Mouse (Mus musculus) kidney, adult 9 months (tissue): ENCODE measurements around the gene Slc2a13.
A peak's percentile ranks its signal among the peaks of the same experiment; 100 is the strongest.

ENCODE experiments used
- DNase-seq: peaks from one replicate; pipeline ENCODE4 v3.0.0; 2022

The Slc2a13 gene

DNA sequence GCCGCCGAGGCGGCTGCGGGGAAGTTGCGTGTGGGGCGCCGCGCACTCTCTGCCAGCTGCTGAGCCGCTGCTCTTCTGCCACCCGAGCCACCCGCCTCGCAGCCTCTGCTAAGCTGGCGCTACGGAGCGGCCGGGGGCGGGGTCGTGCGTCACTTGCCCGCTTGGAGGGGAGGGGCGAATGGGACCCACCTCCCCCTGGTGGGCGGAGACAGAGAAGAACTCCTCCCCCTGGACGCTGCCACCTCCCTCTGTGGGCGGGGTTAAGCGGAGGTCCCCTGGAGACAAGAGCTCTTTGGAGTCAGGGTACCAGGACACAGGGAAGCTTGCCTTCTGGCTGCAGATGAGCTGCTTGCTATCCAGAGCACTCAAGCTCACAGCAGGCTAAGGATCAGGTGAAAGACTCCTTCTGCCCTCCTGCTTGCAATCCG lies at the start of gene Slc2a13:
TSS of gene Slc2a13 (minus strand) at position 151 of the 428 bp plus-strand sequence.
- peak; percentile 89 for DNase-seq

DNA sequence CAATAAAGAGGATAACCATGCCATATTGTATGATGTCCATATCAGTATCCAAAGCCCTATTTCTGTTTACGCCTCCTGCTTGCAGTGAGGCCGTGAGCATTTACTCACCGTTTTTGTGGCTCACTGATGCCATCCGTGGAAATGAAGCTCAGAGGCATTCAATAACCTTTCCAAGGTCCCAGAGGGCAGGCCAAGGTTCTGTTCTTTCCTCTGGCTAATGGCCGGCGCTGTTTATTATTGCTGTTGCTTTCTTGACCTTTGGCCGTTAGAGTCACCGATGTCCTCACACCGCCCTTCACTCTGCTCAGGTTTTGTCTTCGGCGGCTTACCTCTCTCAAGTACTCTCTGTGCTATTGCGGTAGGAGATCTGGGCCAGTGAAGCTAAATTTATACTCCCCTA lies 43.0 kb upstream of the Slc2a13 start:
- peak; percentile 89 for DNase-seq

DNA sequence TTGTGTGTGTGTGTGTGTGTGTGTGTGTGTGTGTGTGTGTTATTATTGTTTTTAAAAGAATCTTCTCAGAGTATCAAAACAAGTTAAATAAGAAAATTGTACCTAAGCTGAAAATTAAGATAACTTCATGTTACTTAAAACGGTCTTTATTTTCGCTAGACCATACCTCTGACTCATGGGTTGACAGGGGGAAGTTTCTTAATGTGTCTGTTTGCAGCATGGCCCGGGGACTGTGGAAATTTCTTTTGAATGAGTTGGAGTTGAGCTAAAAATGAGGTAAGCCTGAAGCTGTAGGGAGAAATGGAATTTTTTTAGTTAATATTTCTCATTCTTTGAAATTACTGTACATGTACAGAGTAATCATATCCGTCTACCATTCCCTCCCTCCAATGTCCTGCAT lies 42.5 kb upstream of the Slc2a13 start:
- no peak for DNase-seq

DNA sequence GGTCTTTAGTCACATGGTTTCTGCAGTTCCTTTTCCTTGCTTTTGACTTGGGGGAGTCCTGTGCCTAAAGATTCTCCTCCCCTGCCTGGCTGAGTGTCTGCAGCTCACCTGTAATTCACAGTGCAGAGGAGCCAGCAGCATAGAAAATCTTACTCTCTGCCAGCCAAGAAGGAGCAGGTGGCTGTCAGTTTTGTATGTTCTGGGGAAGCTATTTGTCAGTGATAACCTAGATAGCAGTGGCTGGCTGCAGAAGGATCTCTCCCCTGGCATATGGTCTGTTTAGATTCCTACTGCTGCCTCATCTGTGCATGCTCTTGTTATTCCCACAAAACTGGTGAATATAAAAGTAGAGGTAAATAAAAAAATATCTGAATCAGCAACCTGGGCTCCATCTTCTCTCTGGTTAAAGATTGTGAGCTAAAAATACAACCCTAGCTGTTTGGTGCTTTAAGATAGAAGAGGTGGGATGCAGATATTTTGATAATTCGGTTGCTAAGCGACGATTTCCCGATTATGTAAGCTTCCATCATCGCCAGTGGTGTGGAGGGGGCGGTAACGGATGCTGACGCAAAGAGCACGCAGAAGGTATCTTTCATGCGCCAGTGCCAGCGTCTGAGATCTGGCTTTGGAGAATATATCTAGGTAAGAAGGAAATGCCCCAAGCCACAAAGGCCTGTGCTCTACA lies 41.1 kb upstream of the Slc2a13 start:
- no peak for DNase-seq

DNA sequence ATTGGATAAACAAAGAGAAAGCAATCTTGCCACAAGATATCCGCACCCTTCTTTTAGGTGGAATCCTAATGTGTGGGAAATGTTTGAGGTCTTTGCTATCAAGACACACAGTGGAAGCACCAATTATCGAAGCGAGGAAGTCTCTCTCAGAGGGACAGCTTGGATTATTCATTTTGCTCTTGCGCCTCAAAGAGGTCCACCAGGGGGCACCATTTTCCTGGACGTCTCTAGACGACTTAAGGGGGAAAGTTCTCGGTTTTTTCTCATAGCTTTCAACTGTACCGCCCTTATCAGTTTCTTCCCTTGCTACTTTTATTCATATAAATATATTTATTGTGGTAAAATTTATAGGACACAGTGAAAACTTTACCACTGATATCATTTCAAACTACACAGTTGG lies 36.7 kb upstream of the Slc2a13 start:
- DNase-seq: peak; percentile 79

DNA sequence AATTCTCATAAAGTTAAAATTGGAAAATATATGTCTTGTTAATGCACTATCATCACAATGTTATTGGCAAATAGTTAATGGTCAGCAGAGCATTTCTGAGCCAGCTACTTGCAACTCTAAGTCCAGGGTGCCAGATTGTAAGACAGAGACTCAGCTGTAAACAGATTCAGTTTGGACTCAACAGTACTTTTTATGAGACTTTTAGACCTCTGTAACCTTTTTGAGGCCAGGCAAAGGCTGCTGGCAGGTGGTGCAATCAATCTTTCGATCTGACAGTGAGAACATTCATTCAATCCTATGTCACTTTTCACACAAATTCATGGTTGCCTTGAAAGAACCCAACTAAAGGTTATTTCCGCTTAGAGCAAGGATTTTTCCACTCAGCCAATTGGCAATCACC lies 35.8 kb upstream of the Slc2a13 start:
- DNase-seq: peak; percentile 52

DNA sequence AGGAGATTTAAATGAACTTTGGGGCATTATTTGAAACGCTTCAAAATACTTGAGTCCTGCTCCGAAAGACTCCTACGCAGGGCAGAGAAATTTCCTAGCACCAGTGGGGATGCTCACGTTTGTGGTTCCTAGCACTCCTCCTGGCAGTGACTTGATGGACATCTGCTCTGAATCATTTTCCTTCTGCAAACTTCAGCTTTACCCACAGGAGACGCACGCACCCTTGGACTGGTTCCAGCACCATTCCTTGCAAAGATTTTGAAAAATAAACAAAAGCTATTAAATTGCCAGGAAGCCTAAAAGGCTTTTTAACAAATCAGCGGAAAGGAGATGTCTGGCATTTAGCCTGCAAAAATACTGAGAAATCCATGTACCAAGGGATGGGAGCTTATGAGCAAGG lies 28.1 kb upstream of the Slc2a13 start:
- DNase-seq: no peak

DNA sequence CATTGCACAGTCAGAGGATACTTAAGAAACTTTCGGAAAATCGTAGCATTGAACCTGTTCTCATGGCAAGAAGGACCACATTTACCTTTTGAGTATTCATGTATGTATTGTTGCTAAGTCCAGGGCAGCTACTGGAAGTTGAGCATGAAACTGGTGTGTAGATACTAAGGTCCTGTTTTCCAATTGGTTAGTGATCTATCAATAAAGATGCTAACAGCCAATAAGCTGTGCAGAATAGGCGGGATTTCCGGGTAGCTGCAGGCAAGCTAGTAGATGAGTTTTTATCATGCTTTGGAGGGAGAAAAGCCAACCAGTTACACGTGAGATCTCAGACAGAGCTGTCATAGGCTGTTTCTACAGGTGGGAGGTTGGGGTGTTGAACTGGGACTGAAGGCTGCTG lies 24.2 kb upstream of the Slc2a13 start:
- DNase-seq: no peak

DNA sequence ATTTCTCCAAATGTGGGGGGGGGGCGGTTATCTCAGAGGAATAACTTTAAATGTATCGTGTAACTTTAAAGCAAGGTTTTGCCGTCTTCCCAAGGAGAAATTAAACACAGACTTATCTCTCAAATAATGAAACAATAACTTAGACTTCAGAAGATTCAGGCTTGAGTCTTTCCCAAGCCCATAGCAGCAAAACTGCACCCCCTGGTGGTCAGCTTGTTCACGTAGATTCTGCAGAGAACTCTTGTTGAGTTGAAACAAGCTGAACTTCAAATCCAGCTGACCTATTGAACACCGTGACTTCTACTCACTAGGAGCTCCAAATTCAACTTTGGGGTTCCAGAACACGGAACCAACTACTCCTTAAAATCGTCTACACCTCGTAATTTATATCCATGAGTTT lies 1.4 kb upstream of the Slc2a13 start:
- DNase-seq: peak; percentile 87

DNA sequence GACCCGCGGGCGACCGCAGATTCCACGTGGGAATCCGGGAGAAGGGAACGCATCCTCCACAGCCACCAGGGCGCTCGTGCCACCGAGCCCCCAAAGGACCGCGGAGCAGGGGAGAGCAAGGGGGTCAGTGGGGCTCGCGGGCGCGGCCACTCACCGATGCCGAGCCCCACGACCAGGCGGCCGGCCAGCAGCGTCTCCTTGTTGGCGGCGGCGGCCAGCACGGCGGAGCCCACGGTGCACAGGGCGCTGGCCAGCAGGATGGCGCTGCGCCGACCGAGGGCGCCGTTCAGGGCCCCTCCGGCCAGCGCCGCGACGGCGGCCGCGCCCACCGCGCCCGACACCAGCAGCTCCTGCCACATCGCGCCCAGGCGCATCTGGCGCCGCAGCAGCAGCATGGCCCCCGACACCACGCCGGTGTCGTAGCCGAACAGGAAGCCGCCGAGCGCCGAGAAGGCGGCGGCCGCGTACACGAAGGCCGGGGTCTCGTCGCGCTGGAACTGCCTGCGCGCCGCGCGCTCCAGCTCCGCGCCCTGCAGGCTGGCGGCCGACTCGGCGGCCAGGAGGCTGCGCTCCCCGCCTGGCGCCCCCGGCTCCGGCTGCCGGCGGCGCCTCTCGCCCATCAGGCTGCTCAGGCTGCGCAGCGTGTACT lies 516 bp downstream of the Slc2a13 start:
- peak; percentile 12 for DNase-seq

DNA sequence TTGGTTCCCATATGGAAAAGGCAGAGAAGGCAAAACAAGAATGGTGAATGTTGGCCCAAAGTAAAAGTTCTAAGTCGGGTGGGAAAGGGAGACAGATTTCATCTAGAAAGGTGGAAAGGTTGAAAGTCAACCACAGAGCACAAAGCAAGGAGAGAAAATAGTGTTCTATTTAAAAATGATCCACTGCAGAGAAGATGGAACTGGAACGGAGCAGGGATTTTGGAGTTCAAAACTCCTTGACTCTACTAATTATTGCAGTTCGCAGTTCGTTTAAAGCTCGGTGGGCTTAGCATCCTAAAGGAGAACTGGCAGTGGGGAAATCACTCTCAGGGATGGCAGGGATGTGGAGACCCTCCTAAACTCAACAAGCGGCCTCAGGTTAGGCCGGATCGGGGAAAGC lies 1.1 kb downstream of the Slc2a13 start:
- no peak for DNase-seq

DNA sequence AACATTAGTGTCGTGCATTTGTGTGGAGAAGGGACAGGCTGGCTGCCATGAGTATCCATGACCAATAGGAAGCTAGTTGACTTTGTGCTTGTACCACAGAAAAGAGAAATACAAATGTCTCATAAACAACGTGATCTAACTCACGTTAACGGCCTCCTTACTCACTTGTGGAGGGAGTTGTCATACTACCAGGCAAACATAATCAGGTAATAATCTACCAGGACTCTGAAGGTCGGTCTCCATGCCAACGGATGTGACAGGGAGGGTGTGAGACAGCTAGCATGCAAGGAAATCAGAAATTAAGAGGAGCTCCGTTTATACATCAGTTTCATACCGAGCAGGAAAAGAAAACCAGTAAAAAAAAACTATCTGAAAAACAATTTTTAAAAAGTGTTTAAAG lies 6.3 kb downstream of the Slc2a13 start:
- DNase-seq: peak; percentile 23

DNA sequence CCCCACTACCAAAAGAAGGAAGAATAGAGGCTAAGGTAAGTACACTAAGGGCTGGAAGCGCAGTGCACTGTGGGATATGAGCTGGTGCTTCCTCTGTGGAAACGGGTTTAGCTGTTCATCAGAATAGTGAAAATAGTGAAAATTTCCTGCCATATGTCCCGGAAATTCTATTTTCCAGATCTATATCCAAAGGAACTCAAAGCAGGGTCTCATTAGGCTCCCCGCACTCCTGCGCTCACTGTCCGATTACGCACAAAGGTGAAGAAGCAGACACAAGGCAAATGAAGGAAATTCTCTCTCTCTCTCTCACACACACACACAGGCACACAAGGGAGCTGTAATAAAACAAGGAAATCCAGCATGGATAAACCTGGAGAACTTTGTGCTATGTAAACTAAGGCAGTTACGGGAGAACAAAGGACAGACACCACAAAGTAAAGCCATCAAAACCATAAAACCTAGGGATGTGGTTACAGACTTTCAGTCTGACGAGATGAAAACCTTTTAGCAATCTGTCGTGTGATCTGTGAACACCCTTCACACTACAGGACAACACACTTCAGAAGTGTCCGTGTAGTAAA lies 7.9 kb downstream of the Slc2a13 start:
- no peak for DNase-seq

DNA sequence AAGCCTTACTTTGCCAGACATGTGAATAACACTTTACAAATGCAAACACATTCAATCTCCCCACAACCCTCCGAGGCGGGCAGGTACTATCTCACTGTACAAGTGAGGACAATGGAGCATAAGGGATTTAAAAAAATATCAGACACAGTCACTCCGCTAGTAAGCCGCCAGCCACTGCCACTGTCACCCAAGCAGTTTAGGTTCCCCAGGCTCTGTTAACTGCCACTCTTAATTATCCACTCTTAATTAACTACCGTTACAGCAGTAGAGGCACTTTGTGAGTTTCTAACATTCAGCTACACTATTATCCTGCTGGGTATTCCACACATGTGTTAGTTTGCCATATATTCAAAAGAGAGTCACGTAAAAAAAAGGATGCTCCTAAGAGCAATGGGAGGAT lies 11.3 kb downstream of the Slc2a13 start:
- DNase-seq: no peak

DNA sequence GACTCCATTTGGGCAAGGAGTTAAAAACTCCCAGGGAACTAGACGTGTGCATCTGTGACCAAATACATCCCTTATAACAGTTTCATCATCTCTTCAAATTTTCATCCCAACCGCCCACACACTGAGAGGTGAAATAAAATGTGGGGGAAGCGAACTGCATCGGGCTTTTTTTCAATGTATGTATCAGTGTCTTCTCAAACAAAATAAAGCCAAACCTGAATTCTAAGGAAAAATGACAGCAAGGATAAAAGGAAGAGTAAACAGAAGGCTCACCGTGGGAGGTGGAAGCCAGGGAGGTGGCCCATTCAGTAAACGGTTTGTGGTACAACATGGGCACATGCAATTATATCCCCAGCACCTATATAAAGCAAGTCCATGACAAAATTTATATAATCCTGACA lies 17.7 kb downstream of the Slc2a13 start:
- no peak for DNase-seq

DNA sequence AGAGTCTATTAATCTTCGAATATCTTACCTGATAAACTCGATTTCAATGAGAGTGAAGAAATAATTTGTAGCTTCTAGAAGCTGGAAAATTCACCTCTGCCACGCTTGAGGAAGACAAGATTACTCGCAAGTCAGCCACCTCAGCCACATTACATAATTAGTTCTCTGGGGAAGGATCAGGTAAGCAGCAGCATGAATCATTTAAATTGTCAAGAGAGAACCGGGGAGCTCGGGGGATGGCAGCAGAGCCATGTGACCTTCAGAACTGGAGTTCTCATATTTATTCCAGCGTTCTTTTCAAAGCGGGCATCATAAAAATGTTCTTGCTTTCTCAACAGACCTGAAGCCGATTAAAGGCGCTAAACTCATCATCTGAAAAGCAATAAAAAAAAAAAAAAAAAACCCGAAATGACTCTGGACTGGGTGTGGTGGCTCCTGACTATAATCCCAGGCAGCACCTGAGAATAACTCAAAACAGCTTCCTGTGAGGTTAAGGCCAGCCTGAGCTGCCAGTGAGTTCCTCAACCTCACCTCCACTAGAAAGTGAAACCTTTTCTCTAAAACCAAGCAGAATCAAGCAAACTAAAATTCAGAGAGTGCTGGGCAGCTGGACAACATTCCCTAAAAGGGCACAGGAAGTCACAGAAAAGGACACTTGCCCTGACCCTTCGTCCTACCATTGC lies 24.3 kb downstream of the Slc2a13 start:
- DNase-seq: no peak

DNA sequence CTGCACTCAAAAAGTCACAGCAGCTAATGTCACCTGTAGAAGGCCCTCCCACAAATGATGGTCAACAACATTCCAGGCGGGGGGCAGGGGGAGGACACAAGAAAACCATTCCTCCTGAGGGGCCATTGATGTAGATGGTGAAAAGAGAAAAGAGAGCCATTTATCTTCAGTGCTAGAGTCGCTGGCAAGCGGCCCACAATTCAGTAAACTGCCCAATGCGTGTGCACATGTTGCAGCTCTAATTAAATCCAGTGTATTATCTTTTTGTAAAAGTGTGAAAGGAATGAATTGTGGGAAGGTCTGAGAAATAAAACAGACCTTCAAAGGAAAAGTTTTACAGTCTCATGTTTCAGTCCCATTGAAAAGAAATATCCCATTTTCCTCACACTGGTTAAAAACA lies 28.5 kb downstream of the Slc2a13 start:
- DNase-seq: no peak

DNA sequence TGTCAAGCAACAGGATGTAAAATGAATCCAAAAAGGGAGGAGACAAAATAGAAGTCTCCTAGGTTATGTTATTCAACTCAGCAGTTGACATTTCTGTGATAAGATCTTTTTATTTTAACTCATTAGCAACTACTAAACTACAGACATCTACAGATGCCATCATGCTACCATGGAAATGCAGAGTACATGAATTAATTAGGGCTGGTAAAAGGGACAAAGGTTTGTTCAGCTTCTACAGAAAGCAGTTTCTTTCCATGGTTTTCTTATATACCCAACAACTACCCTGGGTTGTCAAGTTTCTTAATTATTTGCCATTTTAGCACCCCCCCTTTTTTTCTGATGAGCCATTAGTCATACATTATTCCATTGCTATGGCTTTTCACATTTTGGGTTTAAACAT lies 34.6 kb downstream of the Slc2a13 start:
- no peak for DNase-seq

DNA sequence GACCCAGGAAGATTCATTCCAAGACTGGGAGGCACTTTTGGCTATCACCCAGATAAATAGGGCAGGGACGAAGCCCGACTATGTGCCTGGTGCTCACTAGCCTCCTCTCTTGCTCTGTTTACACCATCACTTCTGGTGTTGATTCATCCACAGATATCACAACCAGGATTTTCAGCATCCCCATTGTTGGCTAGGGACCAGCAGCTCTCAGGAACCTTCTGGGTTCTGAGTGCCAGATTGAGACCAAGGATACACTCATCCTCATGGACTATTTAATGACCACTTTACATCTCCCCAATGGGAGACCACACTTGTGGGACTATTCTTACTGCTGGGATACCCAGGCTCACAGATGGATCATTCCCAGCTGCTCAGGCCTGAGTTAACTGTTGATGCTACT lies 46.2 kb downstream of the Slc2a13 start:
- no peak for DNase-seq

DNA sequence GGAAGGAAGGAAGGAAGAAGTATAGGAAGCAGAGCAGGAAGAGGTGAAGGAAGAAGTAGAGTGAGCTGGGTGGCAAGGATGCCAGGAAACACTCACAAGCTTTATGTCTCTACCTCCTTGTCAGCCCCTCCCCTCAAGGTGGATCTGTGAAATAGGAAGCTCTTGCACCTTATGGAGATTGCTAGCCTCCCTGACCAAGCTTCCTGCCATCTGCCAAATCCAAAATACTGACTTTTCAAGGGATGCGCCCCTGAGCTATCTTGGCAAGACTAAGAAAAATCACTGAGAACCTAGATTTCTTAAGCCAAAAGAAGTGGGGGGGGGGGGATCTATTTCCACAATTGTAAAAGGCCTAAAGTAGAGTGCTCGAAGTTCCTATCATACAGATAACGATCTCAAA lies 46.9 kb downstream of the Slc2a13 start:
- no peak for DNase-seq

DNA sequence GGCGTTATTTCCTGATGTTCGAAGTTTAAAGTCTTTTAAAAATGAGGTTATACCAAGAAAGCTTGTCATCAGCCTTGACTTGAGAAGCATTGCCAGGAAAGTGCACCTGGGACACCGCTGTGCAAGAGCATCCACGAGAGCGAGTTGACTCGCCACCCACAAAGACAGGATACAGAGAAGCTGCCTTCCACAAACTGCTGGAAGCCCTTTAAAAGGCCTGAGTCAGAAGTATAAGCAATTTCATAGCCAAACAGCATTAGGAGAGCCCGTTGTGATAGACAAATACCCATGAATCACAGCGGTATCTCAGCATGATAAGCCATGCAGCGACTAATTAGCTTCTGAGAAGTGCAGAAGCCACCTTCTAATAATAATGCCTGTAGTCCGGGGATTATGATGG lies 48.6 kb downstream of the Slc2a13 start:
- DNase-seq: no peak

DNA sequence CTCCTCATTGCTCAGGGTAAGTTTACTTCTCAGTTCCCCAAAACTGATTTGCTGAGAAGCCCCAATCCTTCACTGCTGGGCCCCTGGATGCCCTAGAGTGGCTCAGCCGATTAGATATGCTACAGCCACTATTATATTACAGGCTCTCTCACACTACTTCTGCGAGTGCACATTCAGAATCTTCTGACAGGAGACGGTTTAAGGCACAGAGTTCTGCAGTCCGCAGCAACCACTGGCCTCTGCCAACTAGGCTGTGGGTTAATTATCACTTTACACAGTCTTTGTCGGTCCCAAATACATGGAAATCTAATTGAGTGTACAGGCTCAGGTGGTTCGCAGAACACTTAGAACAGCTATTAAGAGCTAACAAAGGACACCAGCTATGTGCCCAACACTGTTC lies 69.8 kb downstream of the Slc2a13 start:
- DNase-seq: no peak

DNA sequence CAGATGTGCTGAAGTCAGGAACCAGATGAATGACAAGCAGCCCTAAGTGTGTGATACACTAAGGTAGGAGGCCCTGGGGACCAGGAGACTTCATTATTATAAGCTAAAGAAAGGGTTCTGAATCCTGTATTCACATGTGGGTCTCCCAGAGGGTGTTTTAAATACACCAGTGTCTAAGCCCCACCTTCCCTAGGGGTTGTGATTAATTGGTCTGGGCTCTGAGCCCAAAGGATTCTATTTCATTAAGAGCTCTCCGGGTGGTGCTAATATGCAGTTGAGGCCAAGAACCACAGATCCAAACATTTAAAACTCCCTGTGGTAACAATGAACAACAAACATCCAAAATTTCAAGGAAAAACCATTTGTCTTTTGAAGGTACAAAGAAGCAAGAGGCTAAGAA lies 70.4 kb downstream of the Slc2a13 start:
- no peak for DNase-seq

DNA sequence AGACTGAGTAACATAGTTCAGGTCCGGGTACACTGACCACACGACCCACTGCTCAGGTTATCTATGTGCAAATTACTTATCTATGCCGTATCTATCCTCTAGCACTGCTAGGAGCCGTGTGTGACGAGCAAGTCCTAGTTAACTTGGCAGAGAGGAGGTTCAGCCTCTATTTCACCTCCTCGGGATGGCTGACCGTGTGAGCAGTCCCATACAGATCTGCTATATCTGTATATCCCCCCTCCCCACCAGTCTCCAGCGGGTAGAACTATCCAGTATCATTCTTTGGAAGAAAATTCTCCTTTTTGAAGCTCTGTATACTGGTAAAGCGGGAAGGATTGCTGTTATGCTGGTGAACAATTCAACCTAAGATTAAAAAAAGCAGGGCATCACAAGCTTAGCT lies 70.8 kb downstream of the Slc2a13 start:
- no peak for DNase-seq
